Mouse (Mus musculus) heart, adult 10 weeks (tissue): ENCODE data around the gene Cep170b. TPM values are rescaled to one million over a fixed set of nuclear protein-coding genes. Genes with fewer than 3 reads are reported as not detected.

ENCODE experiments used
- polyA plus RNA-seq: library from polyadenylated mRNA; stranded (reverse); fragments of 350-450 nt; fragmentation: Illumina TruSeq; extraction: RNeasy Lipid Tissue Mini Kit (QIAGEN cat#74804); gene quantifications from one replicate; pipeline ENCODE4 v1.2.3, GENCODE M21; 2014; ENCODE audit warnings: low read depth, low replicate concordance

Cep170b gene
- polyA plus RNA-seq = 9.3 TPM

DNA sequence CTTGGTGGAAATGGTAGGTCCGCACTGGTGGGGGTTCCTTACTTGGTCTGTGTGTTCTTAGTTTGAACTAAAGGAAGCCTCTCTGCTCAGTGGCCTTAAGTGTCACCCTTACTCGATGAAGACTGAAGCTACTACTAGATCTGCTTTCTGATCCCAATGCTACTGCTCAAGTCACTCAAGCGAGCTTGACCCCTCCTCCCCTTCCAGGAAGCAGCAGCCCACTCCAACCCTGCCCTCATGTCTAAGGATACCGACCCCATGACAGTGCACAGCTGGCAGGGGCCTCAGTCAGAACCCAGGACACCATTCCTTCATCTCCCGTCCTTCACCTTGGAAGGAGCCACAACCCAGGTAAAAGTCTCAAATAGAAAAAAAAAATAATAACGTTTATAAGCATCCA lies at the start of gene Cep170b:
Gene Cep170b, plus strand, starts transcription at position 240 of the 400 bp plus-strand sequence.

DNA sequence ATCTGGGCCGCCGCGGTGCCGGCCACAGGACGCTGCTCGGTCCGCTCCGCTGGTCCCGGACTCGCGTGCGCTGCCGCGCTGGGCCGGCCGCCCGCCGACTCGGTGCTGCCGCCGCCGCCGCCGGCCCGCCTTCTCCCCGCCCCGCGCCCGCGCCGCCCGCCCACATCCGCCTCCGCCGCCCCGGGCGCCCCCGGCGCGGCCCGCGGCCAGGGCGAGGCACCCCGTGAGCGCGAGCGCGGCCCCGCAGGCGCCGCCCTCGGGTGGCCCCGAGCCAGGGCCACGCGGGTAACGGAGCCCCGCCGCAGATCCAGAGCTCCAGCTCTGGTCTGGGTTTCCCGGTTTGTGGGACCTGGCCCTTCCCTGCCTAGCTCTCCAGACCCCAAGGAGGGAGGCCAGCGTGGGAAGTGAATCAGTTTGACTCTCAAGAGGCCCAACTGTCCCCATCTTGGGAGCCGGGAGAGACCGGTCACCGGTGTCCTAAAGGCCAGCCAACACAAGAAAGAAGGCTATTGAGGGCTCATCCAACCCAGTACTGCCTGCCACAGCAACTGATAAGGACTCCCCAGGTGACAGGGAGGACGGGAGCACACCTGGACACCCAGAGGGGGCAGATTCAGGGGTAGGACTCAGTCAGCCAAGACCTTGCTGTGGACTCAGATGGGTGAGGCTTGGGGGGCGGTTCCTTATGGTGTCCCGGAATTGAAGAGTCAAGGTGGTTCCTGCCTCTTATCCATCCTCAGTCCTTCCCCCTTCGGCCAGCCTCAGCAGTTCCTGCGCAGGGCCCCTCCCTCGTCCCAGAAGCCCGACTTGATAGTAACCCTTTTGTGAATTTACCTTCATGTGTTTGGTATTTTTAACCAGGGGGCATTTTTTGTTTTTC lies 45.9 kb upstream of the Cep170b start, which contains the start of gene Akt1:
Gene Akt1, minus strand, starts transcription at position 753 of the 880 bp plus-strand sequence.

DNA sequence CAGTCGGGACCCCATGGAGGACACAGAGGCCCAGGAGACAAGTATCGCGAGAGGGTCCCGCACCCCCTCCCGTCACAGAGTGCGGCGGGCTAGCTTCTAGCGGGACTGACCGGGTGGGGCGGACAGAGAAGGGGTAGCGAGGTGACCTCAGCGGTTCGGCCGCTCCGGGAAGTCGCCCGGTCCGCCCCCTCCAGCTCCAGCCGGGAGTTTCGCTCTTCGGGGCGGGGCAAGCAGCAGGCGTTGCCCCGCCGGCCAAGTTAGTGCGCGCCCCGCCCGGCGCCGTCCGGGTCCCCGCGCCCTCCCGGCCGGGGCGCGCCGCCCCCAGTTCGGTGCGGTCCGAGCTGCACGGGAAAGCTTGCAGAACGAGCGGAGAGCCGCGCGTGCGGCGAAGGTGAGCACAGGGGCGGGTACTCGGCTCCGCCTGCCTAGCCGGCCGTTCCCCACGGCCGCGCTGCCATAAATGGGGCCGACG lies 41.7 kb upstream of the Cep170b start, which contains the start of gene Zbtb42:
Gene Zbtb42, plus strand, starts transcription at position 274 of the 472 bp plus-strand sequence.

DNA sequence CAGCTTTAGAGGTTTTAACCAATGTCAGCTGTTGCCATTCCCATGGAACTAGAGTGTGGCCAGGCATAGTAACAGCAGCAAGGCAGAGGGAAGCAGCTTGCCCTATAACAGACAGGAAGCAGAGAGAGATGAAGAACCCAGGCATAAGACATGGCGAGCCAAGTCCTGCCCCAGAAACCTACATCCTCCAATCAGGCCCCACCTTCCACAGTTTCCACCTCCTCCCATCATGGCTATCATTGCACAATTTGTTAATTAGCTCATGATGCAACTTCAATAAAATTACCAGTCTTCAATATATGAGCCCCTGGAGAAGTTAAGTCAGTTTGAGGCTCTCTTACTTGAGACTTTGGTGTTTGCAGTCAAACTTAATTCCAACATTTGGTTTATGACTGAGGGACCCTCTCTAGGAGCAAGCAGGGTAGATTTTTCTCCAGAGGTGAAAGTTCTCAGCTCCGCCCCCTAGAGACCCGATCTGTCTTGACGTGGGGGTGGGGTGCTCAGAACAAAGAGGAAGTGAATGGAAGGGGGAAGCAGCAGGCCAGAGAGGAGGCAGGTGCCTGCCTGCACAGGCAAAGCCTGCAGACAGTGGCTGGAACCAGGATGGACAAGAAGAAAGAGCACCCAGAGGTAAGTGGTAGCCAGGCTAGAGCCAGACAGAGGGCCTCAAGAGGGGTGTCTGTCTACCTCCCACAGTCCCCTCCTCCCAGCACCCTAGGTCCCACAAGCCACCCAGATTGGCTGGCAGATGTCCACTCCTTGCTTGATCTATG lies 40.1 kb downstream of the Cep170b start, which contains the start of gene Pld4:
Gene Pld4, plus strand, starts transcription at position 502 of the 773 bp plus-strand sequence.

Other genes starting within 250 kb of the Cep170b start
- gene A530016L24Rik, start 231.0 kb upstream of the Cep170b start, polyA plus RNA-seq = 42.3 TPM
- not detected for gene Tmem179, start 203.7 kb upstream of the Cep170b start, polyA plus RNA-seq
- 15.4 TPM for gene Inf2, start 131.7 kb upstream of the Cep170b start, polyA plus RNA-seq
- gene Adssl1, start 100.4 kb upstream of the Cep170b start, polyA plus RNA-seq = 119 TPM
- gene Siva1, start 75.8 kb upstream of the Cep170b start, polyA plus RNA-seq = 35.2 TPM
- 155 TPM for gene Akt1, start 45.6 kb upstream of the Cep170b start, polyA plus RNA-seq
- 4.8 TPM for gene Zbtb42, start 41.6 kb upstream of the Cep170b start, polyA plus RNA-seq
- 8.3 TPM for gene Pld4, start 40.2 kb downstream of the Cep170b start, polyA plus RNA-seq
- 10.2 TPM for gene Ahnak2, start 82.2 kb downstream of the Cep170b start, polyA plus RNA-seq
- 2.9 TPM for gene Clba1, start 88.5 kb downstream of the Cep170b start, polyA plus RNA-seq
- 6.0 TPM for gene Cdca4, start 109.0 kb downstream of the Cep170b start, polyA plus RNA-seq
- 0.47 TPM for gene Gpr132, start 147.8 kb downstream of the Cep170b start, polyA plus RNA-seq
- 19.3 TPM for gene Jag2, start 209.3 kb downstream of the Cep170b start, polyA plus RNA-seq
- 9.4 TPM for gene Nudt14, start 221.7 kb downstream of the Cep170b start, polyA plus RNA-seq